Comparison of ENCODE assay signal across 26 mouse cellular contexts in genomic region chr2:10193553-10193952, GRCm38 (mm10). TPM values are rescaled to one million over a fixed set of nuclear protein-coding genes. Genes with fewer than 3 reads are reported as not detected.
DNase-seq lines count a peak whose midpoint lies in the region; ATAC-seq and TF ChIP-seq lines count a peak whose summit lies in the region.
"Had no signal": no experiment of that assay in that cellular context is flagged by ENCODE, and none has a peak within 500 bp of the region (broad histone marks: within the 10 kb centered on the region; RNA-seq: fewer than 3 reads in every experiment).

No protein-coding gene starts in this region.

- H3K36me3 ChIP-seq in kidney, embryonic 15.5 days = no peaks in the 10 kb centered on the region
- H3K36me3 ChIP-seq in hindbrain, postnatal 0 days (ENCODE audit: insufficient read depth, low read length) = no peaks in the 10 kb centered on the region
- H3K36me3 ChIP-seq: embryonic facial prominence, embryonic 12.5 days; forebrain, embryonic 15.5 days; heart, embryonic 13.5 days; hindbrain, embryonic 10.5 days; hindbrain, embryonic 15.5 days; liver, embryonic 12.5 days had no signal

- H3K9ac ChIP-seq in kidney, embryonic 15.5 days = no peak overlapping the region
- H3K9ac ChIP-seq in hindbrain, postnatal 0 days (replicated peaks; ENCODE audit: low read length) = no peak overlapping the region
- H3K9ac ChIP-seq: embryonic facial prominence, embryonic 12.5 days; forebrain, embryonic 15.5 days; heart, embryonic 13.5 days; hindbrain, embryonic 15.5 days; liver, embryonic 12.5 days; liver, postnatal 0 days had no signal

- no peaks in the 10 kb centered on the region for H3K9me3 ChIP-seq in kidney, embryonic 15.5 days (replicated peaks)
- no peaks in the 10 kb centered on the region for H3K9me3 ChIP-seq in hindbrain, postnatal 0 days (ENCODE audit: low read length)
- H3K9me3 ChIP-seq: embryonic facial prominence, embryonic 12.5 days; forebrain, embryonic 15.5 days; heart, embryonic 13.5 days; hindbrain, embryonic 10.5 days; hindbrain, embryonic 15.5 days; liver, embryonic 12.5 days had no signal

- H3K4me1 ChIP-seq in kidney, embryonic 15.5 days = no peaks in the 10 kb centered on the region
- no peaks in the 10 kb centered on the region for H3K4me1 ChIP-seq in hindbrain, postnatal 0 days (ENCODE audit: insufficient read depth, low read length)
- H3K4me1 ChIP-seq: embryonic facial prominence, embryonic 12.5 days; forebrain, embryonic 15.5 days; heart, embryonic 13.5 days; hindbrain, embryonic 10.5 days; hindbrain, embryonic 15.5 days; liver, embryonic 12.5 days had no signal

- H3K27ac ChIP-seq in kidney, embryonic 15.5 days = no peak overlapping the region
- no peak overlapping the region for H3K27ac ChIP-seq in hindbrain, postnatal 0 days
- H3K27ac ChIP-seq: embryonic facial prominence, embryonic 12.5 days; forebrain, embryonic 15.5 days; heart, embryonic 13.5 days; hindbrain, embryonic 10.5 days; hindbrain, embryonic 15.5 days; liver, embryonic 12.5 days had no signal

- 47% methylated on average over 3 of the region's 3 CpGs for WGBS in kidney, embryonic 15.5 days
- WGBS in hindbrain, postnatal 0 days = 74% methylated on average over 3 of the region's 3 CpGs

- no peaks in the 10 kb centered on the region for H3K27me3 ChIP-seq in kidney, embryonic 15.5 days
- H3K27me3 ChIP-seq in hindbrain, postnatal 0 days (ENCODE audit: insufficient read depth, low read length) = no peaks in the 10 kb centered on the region
- H3K27me3 ChIP-seq: embryonic facial prominence, embryonic 12.5 days; forebrain, embryonic 15.5 days; heart, embryonic 13.5 days; hindbrain, embryonic 15.5 days; liver, embryonic 12.5 days had no signal

- H3K4me3 ChIP-seq in kidney, embryonic 15.5 days (replicated peaks) = no peak overlapping the region
- no peak overlapping the region for H3K4me3 ChIP-seq in hindbrain, postnatal 0 days (ENCODE audit: low read length)
- H3K4me3 ChIP-seq: embryonic facial prominence, embryonic 12.5 days; forebrain, embryonic 15.5 days; heart, embryonic 13.5 days; hindbrain, embryonic 10.5 days; hindbrain, embryonic 15.5 days; liver, embryonic 12.5 days had no signal

- no peak for TF ChIP-seq CTCF in hindbrain, postnatal 0 days (IDR thresholded peaks at IDR 0.05; ENCODE audit: low read depth)

- ATAC-seq in kidney, embryonic 15.5 days (replicated peaks; ENCODE audit: low FRiP score) = no peak
- ATAC-seq in hindbrain, postnatal 0 days = no peak
- ATAC-seq: forebrain, embryonic 15.5 days; liver, embryonic 12.5 days; liver, postnatal 0 days; midbrain, embryonic 16.5 days had no signal

- H3K4me2 ChIP-seq in kidney, embryonic 15.5 days = no peak overlapping the region
- H3K4me2 ChIP-seq in hindbrain, postnatal 0 days (ENCODE audit: low read depth, low read length) = no peak overlapping the region
- H3K4me2 ChIP-seq: embryonic facial prominence, embryonic 12.5 days; forebrain, embryonic 15.5 days; heart, embryonic 13.5 days; hindbrain, embryonic 15.5 days; liver, embryonic 12.5 days; midbrain, embryonic 11.5 days had no signal

- peak; percentile 58 for DNase-seq in kidney, adult 9 months
- DNase-seq in ovary, adult 18-20 months (ENCODE audit: low spot score) = peak; percentile 43
- no peak for DNase-seq in ovary, postnatal 14 days (ENCODE audit: low spot score)
- peak; percentile 52 for DNase-seq in kidney, postnatal 10 days
- no peak for DNase-seq in spleen, adult 18-20 months
- no peak for DNase-seq in hindbrain, postnatal 0 days (ENCODE audit: low spot score)
- DNase-seq: adrenal gland, adult 2 months; B cell, adult 2 months; cerebellum, adult 11-12 months; cerebellum, adult 9-11 months; embryo, embryonic 11 days; heart, postnatal 10 days; layer of hippocampus, postnatal 36 days; left cerebral cortex, postnatal 4 days; liver, postnatal 0 days; right cerebral cortex, postnatal 4 days; thymus, postnatal 4 days had no signal

RNA-seq across cellular contexts. Expression of gene Itih5, which starts 40.2 kb away (rescaled TPM):
- 5.8 and 6.9 TPM in 2 replicates for polyA plus RNA-seq in kidney, embryonic 15.5 days (2015; fragmentation: Nextera tagmentation; extraction: Ambion mirVana)
- 15.3 and 16.7 TPM in 2 replicates for total RNA-seq in hindbrain, postnatal 0 days (2014; rRNA removed)
- polyA plus RNA-seq in hindbrain, postnatal 0 days (2015; fragmentation: Nextera tagmentation; extraction: Ambion mirVana) = 11.2 and 11.6 TPM in 2 replicates

Comparison
In these comparisons a context has a peak if more than half of its experiments do, and no peak if none do; other contexts are left out.
1. DNase-seq: peak in kidney, adult 9 months (single experiment), ovary, adult 18-20 months (single experiment) and kidney, postnatal 10 days (single experiment); none in ovary, postnatal 14 days (single experiment), spleen, adult 18-20 months (0 of 2) and hindbrain, postnatal 0 days (single experiment).